Mouse (Mus musculus): ENCODE measurements around the gene Gm3055.
"Not testable (repeated sequence)": the region's sequence is repeated elsewhere in the genome, so short reads cannot be mapped to it uniquely, and the experiment has no call there.

Gene Gm3055

DNA sequence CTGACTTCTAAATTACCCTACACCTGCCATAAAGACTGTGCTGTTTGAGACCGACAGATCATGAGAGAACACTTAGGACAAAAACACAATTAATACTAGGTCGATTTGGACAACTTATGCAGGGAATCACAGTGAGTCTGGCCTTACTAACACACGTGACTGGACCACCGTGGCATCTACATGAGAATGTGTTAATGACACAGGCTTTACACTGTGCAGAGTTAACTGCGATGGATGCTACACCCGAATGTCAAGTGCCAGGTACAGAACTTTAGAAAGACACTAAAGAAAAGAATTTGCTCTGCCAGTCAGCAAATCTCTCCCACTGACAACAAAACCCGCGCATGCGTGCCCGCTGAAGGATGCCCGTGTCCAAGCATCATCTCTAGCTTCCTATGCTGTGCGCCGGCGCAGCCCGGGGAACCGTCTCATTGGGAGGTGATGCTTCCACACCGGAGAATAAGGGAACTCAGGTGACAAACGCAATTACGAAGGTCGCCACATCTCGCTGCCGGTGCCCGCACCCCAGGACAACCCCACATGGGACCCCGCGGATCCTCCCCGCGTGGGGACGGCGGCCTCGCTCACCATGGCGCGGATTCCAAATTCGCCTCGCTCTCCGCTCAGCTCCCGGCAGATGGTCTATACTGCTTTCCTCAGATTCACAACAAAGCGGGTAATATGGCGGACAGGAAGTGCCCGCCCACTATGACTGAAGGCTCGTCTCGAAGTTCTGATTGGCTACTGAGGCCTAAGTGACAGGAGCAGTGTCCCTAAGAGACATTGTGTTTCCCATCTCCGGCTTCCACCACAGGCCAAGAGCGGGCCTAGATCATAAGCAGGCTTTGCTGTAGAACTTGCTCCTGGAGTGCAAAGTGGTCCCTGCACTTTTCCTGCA is at the start of gene Gm3055:
Gene Gm3055, minus strand, starts transcription at position 656 of the 898 bp plus-strand sequence.
- DNase-seq (ENCODE audit: low read depth, low spot score) = not testable (repeated sequence)

DNA sequence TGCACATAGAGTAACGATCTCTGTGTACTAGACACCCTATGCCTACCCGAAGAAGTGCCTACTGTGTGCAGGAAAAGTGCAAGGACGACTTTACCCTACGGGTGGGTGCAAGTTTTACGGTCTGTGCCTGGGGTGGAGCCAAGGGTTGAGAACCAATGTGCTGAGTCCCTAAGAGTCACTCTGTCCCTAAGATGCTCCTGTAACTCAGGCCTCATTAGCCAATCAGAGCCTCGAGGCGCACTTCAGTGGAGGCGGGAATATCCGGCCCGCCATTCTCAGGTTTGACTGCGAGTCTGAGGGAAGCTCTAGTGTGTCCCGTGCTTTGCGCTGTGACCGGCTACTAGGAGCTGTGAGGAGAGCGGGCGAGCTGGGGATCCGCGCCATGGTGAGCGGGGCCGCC is 40.9 kb upstream of the Gm3055 start, which contains the start of gene Gm4767:
Gene Gm4767, plus strand, starts transcription at position 288 of the 400 bp plus-strand sequence.
- DNase-seq (ENCODE audit: low read depth, low spot score) = not testable (repeated sequence)

DNA sequence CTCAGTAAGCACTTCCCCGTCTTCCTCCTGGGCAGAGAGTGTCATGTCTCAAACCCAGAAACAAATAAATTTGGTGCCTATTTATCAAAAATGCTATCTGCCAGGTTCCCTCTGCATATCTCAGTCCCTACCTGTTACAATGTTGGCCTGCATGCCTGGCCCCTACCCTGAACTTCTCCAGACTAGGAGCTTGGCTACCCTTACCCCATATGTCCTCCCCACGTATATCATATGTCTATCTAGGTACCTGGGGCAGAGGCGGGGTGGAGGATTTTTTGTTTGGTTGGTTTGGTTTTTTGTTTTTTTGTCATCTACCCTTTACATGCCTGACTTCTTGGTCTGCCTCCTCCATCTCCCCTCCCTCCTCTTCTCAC is 430 bp upstream of the Gm3055 start:
- not testable (repeated sequence) for DNase-seq (ENCODE audit: low read depth, low spot score)

DNA sequence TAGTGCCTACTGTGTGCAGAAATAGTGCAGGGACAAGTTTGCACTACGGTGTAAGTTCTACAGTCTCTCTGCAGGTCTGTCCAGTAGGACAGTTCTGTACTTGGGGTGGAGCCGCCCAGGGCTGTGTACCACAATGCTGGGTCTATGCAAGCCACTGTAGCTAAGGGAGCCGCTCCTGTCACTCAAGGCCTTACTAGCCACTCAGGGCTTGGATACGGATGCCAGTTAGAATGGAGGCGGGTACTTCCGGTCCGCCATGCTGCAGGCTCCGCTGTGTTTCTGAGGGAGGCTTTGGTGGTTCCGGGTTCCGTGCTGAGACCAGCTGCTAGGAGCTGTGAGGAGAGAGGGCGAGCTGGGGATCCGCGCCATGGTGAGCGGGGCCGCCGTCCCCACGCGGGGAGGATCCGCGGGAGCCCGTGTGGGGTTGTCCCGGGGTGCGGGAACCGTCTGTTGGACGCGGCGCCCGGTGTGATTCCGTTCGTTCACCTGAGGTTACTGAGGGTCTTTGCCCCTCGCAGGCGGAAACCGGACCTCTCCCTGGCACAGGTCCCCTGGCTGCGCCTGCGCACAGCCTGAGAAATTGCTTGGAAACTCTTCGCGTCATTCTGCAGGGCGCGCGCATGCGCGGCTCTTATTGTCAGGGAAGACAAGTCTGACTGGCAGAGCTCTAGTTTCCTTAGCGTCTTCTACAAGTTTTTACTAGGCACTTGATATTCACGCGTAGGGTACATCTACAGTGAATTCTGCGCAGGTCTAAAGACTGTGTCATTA is 66.2 kb downstream of the Gm3055 start, which contains the start of gene Zfp433:
Gene Zfp433, plus strand, starts transcription at position 295 of the 771 bp plus-strand sequence.
- DNase-seq (ENCODE audit: low read depth, low spot score) = not testable (repeated sequence)
